Mouse (Mus musculus) cortical plate, adult 2 months (tissue): ENCODE measurements at regions not wholly inside any gene's neighbourhood (a gene's known extent, or its start where the extent isn't known, plus 50 kb on each side); places are given as distances from the start of the nearest gene placed in this dataset.

Source experiments
- CTCF ChIP-seq: fragments of 200-500 bp; IDR thresholded peaks from 2 replicates; pipeline ENCODE4 v1.5.1; 2011; ENCODE audit warnings: mild to moderate bottlenecking, control low read depth, low read length; ENCODE audit not compliant: insufficient read depth; ENCODE audit errors: extremely low read depth
- POLR2A ChIP-seq: fragments of 200-500 bp; IDR thresholded peaks from 2 replicates; pipeline ENCODE4 v1.6.1; 2011; ENCODE audit warnings: mild to moderate bottlenecking, low read length, control low read depth; ENCODE audit not compliant: insufficient read depth; ENCODE audit errors: extremely low read depth

GRCm38 (mm10) chr4:7199052-7199451, 1039.8 kb downstream of the Car8 start:
- TF ChIP-seq POLR2A (no peak), CTCF (no peak)
